Mouse (Mus musculus): ENCODE results near the gene Vps8.

- no peak for TF ChIP-seq EP300 (optimal IDR thresholded peaks at IDR 0.05)
- TF ChIP-seq CTCF (IDR thresholded peaks at IDR 0.05; ENCODE audit: low read depth) = no peak; the same call in 1 of the 2 replicates
Observed at GRCm38 (mm10) chr16:21693981-21694462, 271.1 kb downstream of the Vps8 start.

All from stomach, postnatal 0 days (tissue).